Mouse (Mus musculus): ENCODE measurements around the gene Slc39a3.
"Not testable (repeated sequence)": the region's sequence is repeated elsewhere in the genome, so short reads cannot be mapped to it uniquely, and the experiment has no call there.

Gene Slc39a3

DNA sequence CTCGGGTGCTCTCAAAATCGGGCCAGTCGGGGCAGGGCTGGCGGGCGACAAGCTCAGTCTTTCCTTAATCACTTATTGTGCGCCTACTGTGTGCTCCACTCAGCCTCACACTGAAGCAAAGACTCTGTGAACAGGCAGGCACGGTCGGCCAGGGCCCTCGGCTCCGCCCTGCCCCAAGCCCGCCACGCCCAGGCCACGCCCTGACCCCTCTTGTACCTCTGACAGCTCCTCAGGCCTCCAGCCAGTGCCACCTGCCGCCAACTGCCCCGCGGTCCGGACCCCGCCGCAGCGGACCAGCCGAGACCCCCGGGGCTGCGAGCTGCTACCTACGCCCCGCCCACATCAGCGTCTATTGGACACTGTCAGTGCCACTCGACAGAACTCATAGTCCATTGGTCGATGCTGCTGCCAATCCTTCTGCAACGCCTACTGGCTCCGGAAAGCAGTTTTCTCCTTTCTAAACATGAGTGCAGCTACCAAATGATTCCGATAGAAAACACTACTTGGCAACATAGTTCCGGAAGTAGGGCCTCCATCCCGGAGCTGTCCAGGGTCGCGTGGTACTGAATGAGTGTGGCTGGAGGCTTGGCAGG is at the start of gene Slc39a3:
Gene Slc39a3, minus strand, starts transcription at position 439 of the 593 bp plus-strand sequence.
- DNase-seq, result peak; percentile 99

- no peak for DNase-seq
These were observed 49.8 kb upstream of the Slc39a3 start for GRCm38 (mm10) chr10:81087021-81087420.

GRCm38 (mm10) chr10:81082168-81082960 is 45.1 kb upstream of the Slc39a3 start:
- DNase-seq, result peak; percentile 77

GRCm38 (mm10) chr10:81080008-81080655 is 42.9 kb upstream of the Slc39a3 start:
- DNase-seq, result peak; percentile 62

DNA sequence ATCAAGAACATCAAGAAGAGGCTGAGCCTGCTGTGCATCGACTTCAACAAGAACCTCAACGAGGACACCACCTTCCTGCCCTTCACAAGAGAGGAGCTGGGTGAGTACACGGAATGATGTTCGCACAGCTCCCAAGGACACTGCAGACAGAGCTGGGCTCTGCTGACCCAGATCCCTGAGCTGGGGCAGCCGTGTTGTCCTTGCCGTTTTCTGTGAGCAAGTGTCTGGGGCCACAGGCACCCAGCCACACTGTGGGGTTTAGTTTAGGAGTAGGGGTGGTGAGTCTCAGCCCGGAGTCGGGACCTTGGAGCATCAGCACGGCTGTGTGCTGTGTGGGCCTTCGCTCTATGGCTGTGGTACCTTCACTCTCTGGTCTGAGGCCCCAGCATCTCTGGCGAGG is 40.7 kb upstream of the Slc39a3 start:
- no peak for DNase-seq

- DNase-seq, result no peak
These were observed 39.1 kb upstream of the Slc39a3 start for GRCm38 (mm10) chr10:81076356-81076755.

GRCm38 (mm10) chr10:81075734-81076133 is 38.5 kb upstream of the Slc39a3 start:
- DNase-seq, result no peak

DNA sequence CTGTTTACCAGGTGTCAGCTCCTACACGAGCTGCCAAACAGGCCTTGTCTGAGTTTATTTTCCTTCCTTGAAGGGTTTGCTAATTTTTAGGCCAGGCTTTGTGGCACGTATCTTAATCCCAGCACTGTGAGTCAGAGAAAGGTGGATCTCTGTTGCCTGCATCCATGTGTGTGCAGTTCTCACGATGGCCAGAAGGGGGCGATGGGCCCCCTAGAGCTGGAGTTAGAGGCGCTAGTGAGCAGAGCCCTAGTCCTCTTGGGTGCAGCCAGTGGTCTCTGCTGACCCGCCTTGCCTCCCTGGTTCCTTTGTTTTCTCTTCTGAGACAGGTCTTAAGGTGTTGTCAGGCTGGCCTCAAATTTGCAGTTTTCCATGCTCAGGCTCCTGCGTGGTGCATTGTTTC is 36.2 kb upstream of the Slc39a3 start:
- no peak for DNase-seq

- no peak for DNase-seq
These were observed 35.1 kb upstream of the Slc39a3 start for GRCm38 (mm10) chr10:81072290-81072689.

DNA sequence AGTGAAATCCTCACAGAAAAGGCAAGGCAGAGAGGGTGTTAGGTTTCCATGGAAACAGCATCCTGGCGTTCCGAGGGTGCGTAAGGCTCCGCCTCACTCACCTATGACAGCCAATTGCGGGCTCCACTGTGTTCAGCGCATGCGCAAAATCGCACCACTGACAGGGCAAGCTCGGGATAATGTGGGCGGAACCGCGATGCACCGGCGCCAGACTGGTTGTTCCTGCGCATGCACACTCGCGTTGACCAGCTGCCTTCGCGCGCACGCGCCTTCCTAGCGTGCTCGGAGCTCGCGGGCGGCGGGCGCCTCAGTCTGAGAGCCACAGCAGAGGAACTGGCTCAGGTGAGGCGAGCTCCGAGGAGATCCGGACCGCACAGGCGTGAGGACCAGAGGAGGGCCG is 32.6 kb upstream of the Slc39a3 start, which contains the start of gene Thop1:
Gene Thop1, plus strand, starts transcription at position 200 of the 400 bp plus-strand sequence.
- peak; percentile 99 for DNase-seq

- no peak for DNase-seq
These were observed 31.5 kb upstream of the Slc39a3 start for GRCm38 (mm10) chr10:81068706-81069105.

GRCm38 (mm10) chr10:81064519-81064918 is 27.3 kb upstream of the Slc39a3 start:
- DNase-seq, result not testable (repeated sequence)

DNA sequence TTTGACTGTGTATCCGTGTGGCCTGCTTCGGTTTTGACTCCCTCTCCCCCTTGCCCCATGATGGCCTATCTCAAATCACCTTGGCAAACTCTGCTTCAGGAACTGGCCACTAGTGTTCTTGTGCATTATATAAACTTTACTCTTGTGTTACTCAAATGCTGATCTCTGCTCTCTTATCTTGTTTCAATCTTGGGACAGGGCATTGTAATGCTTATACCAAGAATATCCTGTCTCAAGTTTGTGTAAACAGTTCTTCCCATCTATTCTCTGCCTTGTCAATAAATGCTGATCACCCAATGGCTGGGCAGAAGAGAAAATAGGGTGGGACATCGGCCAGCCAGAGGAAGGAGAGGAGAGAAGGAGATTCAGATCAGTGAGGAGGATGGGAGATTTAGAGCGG is 25.5 kb upstream of the Slc39a3 start:
- no peak for DNase-seq

- DNase-seq, result peak; percentile 100
These were observed 22.6 kb upstream of the Slc39a3 start, which contains the start of gene Sgta for GRCm38 (mm10) chr10:81059603-81060543. Gene Sgta, minus strand, starts transcription at chr10:81060181.

- DNase-seq, result no peak
These were observed 21.7 kb upstream of the Slc39a3 start for GRCm38 (mm10) chr10:81058896-81059295.

DNA sequence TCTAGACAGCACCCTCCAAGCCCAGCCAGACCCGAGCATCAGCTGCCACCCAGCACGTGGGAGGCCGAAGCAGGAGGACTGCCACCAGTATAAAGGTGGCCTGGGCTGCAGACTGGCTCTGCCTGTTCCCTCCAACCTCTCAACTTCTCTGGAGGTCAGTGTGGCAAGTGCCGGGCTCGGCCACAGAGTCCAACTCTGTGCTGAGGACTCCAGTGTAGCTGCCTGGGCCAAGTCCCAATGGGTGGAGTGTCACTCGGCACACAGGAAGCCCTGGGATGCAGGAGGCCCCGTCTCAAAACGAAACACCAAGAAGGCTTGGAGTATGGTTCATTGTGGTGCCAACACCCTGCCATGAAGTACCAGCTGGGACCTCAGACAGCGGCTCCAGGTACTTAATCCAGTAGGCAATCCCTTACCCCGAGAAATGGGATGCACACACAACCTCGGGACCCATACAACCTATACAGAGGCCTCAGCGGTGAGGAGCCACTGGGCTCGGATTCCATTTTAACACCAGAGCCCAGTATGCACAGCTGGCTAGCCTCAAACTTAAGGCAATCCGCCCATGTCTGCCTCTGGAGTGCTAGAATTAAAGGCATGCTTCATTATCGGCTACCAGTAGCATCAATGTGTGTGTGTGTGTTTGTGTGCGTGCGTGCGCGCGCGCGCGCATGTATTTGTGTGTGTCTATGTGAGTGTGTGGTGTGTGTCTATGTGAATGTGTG is 20.3 kb upstream of the Slc39a3 start:
- no peak for DNase-seq

GRCm38 (mm10) chr10:81055802-81056340 is 18.6 kb upstream of the Slc39a3 start:
- DNase-seq, result not testable (repeated sequence)

GRCm38 (mm10) chr10:81055169-81055568 is 17.9 kb upstream of the Slc39a3 start:
- no peak for DNase-seq

DNA sequence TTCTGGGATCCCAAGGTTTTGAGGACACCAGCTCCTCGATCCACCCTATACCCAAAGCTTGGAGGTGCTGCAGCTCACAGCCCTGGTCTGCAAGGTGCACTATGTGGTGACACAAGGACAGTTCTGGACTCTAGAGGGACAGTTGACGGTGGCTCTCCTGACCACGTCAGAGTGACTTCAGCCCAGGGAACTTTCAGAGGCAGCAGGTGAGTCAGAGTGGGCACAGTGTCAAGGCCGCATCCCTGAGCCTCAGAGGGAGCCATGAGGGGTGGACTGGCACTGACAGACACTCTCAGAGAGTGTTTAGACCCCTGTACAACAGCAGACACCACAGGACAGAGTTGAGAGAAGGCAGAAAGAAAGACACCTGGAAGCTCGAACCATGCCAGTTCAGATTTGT is 15.4 kb upstream of the Slc39a3 start:
- DNase-seq, result no peak

DNA sequence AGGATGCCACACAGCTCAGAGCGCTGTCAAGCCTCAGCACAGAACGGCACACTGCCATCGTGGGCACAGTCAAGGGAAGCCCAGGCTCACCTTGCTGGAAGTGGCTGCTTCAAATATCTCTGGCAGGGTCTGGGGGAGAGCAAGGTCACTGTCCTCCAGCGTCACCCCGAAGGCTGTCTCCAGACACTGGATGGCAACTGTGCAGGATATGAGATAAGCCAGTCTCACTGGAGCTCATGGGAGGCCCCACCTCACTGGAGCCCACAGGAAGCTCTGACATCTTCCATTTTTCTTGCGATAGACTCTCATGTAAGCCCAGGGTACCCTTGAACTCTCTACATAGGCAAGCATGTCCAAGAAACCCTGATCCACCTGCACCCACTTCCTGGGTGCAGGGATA is 13.9 kb upstream of the Slc39a3 start:
- no peak for DNase-seq

GRCm38 (mm10) chr10:81050645-81051044 is 13.4 kb upstream of the Slc39a3 start:
- DNase-seq, result no peak

DNA sequence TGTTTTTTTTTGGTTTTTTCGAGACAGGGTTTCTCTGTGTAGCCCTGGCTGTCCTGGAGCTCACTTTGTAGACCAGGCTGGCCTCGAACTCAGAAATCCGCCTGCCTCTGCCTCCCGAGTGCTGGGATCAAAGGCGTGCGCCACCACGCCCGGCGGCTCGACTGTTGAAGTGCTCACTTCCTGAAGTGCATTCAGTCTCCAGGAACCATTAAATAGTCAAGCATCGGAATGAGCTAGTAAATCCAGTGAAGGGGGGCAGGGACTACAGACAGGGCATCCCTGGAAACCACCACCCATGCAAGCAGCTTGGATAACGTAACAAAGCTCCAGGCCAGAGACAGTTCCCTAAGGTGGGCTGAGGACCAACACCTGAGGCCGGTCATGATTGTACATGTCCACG is 8.0 kb upstream of the Slc39a3 start:
- not testable (repeated sequence) for DNase-seq

All from cerebellum, adult 9-11 months (tissue).